Mouse (Mus musculus) activated CD4-positive, CD25-positive, alpha-beta regulatory T cell, adult 9 weeks (primary cell): ENCODE results near the gene Lhx3. TPM values are rescaled to one million over a fixed set of nuclear protein-coding genes. Genes with fewer than 3 reads are reported as not detected.

Source experiments
- polyA plus RNA-seq: library from polyadenylated mRNA; unstranded; fragments of 100-300 nt; shearing (Covaris generic); gene quantifications from one replicate; pipeline ENCODE4 v1.2.1, GENCODE M21; 2017

Lhx3 gene
- polyA plus RNA-seq = not detected

GRCm38 (mm10) chr2:26208126-26208789 is at the start of gene Lhx3:
Gene Lhx3, minus strand, starts transcription at chr2:26208289.

GRCm38 (mm10) chr2:26237290-26237782 is 29.2 kb upstream of the Lhx3 start, which contains the start of gene Qsox2:
Gene Qsox2, minus strand, starts transcription at chr2:26237525.

Other genes starting within 250 kb of the Lhx3 start
- 6.0 TPM for gene Camsap1, start 225.0 kb downstream of the Lhx3 start, polyA plus RNA-seq
- 27.4 TPM for gene Ubac1, start 186.5 kb downstream of the Lhx3 start, polyA plus RNA-seq
- 0.95 TPM for gene Nacc2, start 85.1 kb downstream of the Lhx3 start, polyA plus RNA-seq
- 1.4 TPM for gene Qsox2, start 29.2 kb upstream of the Lhx3 start, polyA plus RNA-seq
- 0.04 TPM for gene Ccdc187, start 86.3 kb upstream of the Lhx3 start, polyA plus RNA-seq
- gene Gpsm1, start 107.2 kb upstream of the Lhx3 start, polyA plus RNA-seq = 4.7 TPM
- gene Dnlz, start 143.8 kb upstream of the Lhx3 start, polyA plus RNA-seq = 14.2 TPM
- gene Card9, start 152.6 kb upstream of the Lhx3 start, polyA plus RNA-seq = 2.8 TPM
- 55.6 TPM for gene Snapc4, start 172.4 kb upstream of the Lhx3 start, polyA plus RNA-seq
- gene Entr1, start 181.0 kb upstream of the Lhx3 start, polyA plus RNA-seq = 44.2 TPM
- 103 TPM for gene Pmpca, start 181.1 kb upstream of the Lhx3 start, polyA plus RNA-seq
- 22.4 TPM for gene Inpp5e, start 200.9 kb upstream of the Lhx3 start, polyA plus RNA-seq
- 67.6 TPM for gene Sec16a, start 236.9 kb upstream of the Lhx3 start, polyA plus RNA-seq